25 mouse cellular contexts compared by ENCODE assay signal in the genomic region with DNA sequence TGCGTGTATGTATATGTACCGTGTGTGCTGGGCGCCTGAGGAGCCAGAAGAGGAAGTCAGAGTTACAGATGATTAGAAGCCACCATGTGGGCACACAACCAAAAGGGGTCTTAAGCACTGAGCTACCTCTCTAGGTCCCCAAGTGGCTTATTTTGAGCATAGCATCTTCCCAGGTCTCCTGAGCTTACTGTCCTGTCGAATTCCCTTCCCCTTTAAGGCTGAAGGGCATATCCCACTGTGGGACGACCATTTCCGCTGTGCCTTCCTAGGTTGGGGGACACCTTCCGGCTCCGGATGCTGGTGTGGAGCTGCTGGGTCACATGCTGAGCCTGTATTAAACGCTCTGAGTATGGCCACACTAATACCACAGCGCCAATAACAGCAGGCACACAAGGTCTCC. TPM values are rescaled to one million over a fixed set of nuclear protein-coding genes. Genes with fewer than 3 reads are reported as not detected.
DNase-seq lines count a peak whose midpoint lies in the region; ATAC-seq and TF ChIP-seq lines count a peak whose summit lies in the region.
"Had no signal": no experiment of that assay in that cellular context is flagged by ENCODE, and none has a peak within 500 bp of the region (broad histone marks: within the 10 kb centered on the region; RNA-seq: fewer than 3 reads in every experiment).

No protein-coding gene starts in this region.

- H3K4me3 ChIP-seq in hindbrain, postnatal 0 days (ENCODE audit: low read length): no peak overlapping the region
- no peak overlapping the region for H3K4me3 ChIP-seq in hindbrain, embryonic 16.5 days (ENCODE audit: low read length)
- H3K4me3 ChIP-seq in midbrain, embryonic 11.5 days (ENCODE audit: low read depth, low read length): no peak overlapping the region
- H3K4me3 ChIP-seq in midbrain, embryonic 14.5 days (replicated peaks; ENCODE audit: low read depth, low read length): no peak overlapping the region
- H3K4me3 ChIP-seq: embryonic facial prominence, embryonic 10.5 days; forebrain, embryonic 13.5 days; heart, embryonic 10.5 days; hindbrain, embryonic 10.5 days had no signal

- no peaks in the 10 kb centered on the region for H3K9me3 ChIP-seq in hindbrain, postnatal 0 days (ENCODE audit: low read length)
- no peaks in the 10 kb centered on the region for H3K9me3 ChIP-seq in hindbrain, embryonic 16.5 days (ENCODE audit: control insufficient read depth, low read length)
- no peaks in the 10 kb centered on the region for H3K9me3 ChIP-seq in midbrain, embryonic 11.5 days (ENCODE audit: control insufficient read depth, low read length)
- no peaks in the 10 kb centered on the region for H3K9me3 ChIP-seq in midbrain, embryonic 14.5 days (ENCODE audit: control insufficient read depth, low read length)
- H3K9me3 ChIP-seq: embryonic facial prominence, embryonic 10.5 days; forebrain, embryonic 13.5 days; heart, embryonic 10.5 days; hindbrain, embryonic 10.5 days had no signal

- no peaks in the 10 kb centered on the region for H3K36me3 ChIP-seq in hindbrain, postnatal 0 days (ENCODE audit: insufficient read depth, low read length)
- no peaks in the 10 kb centered on the region for H3K36me3 ChIP-seq in hindbrain, embryonic 16.5 days (ENCODE audit: control insufficient read depth, insufficient read depth, low read length)
- no peaks in the 10 kb centered on the region for H3K36me3 ChIP-seq in midbrain, embryonic 11.5 days (ENCODE audit: control insufficient read depth, insufficient read depth, low read length)
- H3K36me3 ChIP-seq in midbrain, embryonic 14.5 days (ENCODE audit: control insufficient read depth, insufficient read depth, low read length): no peaks in the 10 kb centered on the region
- H3K36me3 ChIP-seq: embryonic facial prominence, embryonic 10.5 days; heart, embryonic 10.5 days; hindbrain, embryonic 10.5 days had no signal

- no peaks in the 10 kb centered on the region for H3K27me3 ChIP-seq in hindbrain, postnatal 0 days (ENCODE audit: insufficient read depth, low read length)
- peaks cover 5% of the 10 kb centered on the region; the same call in 1 of the 2 replicates for H3K27me3 ChIP-seq in hindbrain, embryonic 16.5 days (replicated peaks; ENCODE audit: control insufficient read depth, insufficient read depth, low read length)
- no peaks in the 10 kb centered on the region; the same call in none of the 2 replicates for H3K27me3 ChIP-seq in midbrain, embryonic 11.5 days (ENCODE audit: control insufficient read depth, insufficient read depth, low read length)
- H3K27me3 ChIP-seq in midbrain, embryonic 14.5 days (ENCODE audit: control insufficient read depth, insufficient read depth, low read length): no peaks in the 10 kb centered on the region

- ATAC-seq in hindbrain, postnatal 0 days: no peak
- ATAC-seq in hindbrain, embryonic 16.5 days: no peak
- no peak for ATAC-seq in midbrain, embryonic 11.5 days (ENCODE audit: low FRiP score)
- no peak for ATAC-seq in midbrain, embryonic 14.5 days (ENCODE audit: low FRiP score, low TSS enrichment)
- peak; percentile 45 for ATAC-seq in granulocyte monocyte progenitor cell, adult 5-6 weeks (replicated peaks; ENCODE audit: poor library complexity, severe bottlenecking)
- ATAC-seq: forebrain, embryonic 13.5 days; inflammation-experienced regulatory T-cells, adult 6 months; intestine, postnatal 0 days had no signal

- no peak overlapping the region for H3K4me2 ChIP-seq in hindbrain, postnatal 0 days (ENCODE audit: low read depth, low read length)
- H3K4me2 ChIP-seq in hindbrain, embryonic 16.5 days (ENCODE audit: low read length): no peak overlapping the region
- H3K4me2 ChIP-seq in midbrain, embryonic 11.5 days: no peak overlapping the region
- no peak overlapping the region for H3K4me2 ChIP-seq in midbrain, embryonic 14.5 days (ENCODE audit: low read length)
- H3K4me2 ChIP-seq: forebrain, embryonic 13.5 days; hindbrain, embryonic 14.5 days had no signal

- H3K27ac ChIP-seq in hindbrain, postnatal 0 days: no peak overlapping the region
- H3K27ac ChIP-seq in hindbrain, embryonic 16.5 days (ENCODE audit: low read depth, low read length): no peak overlapping the region
- H3K27ac ChIP-seq in midbrain, embryonic 11.5 days (ENCODE audit: low read depth, low read length): no peak overlapping the region
- no peak overlapping the region for H3K27ac ChIP-seq in midbrain, embryonic 14.5 days (replicated peaks; ENCODE audit: low read depth, low read length)
- H3K27ac ChIP-seq: embryonic facial prominence, embryonic 10.5 days; forebrain, embryonic 13.5 days; heart, embryonic 10.5 days; hindbrain, embryonic 10.5 days; hindbrain, embryonic 14.5 days had no signal

- WGBS in hindbrain, postnatal 0 days: 65% methylated on average over 10 of the region's 10 CpGs
- 67% methylated on average over 10 of the region's 10 CpGs for WGBS in hindbrain, embryonic 16.5 days
- 65% methylated on average over 10 of the region's 10 CpGs for WGBS in midbrain, embryonic 11.5 days
- WGBS in midbrain, embryonic 14.5 days: 71% methylated on average over 10 of the region's 10 CpGs

- peaks cover 12% of the 10 kb centered on the region for H3K4me1 ChIP-seq in hindbrain, postnatal 0 days (ENCODE audit: insufficient read depth, low read length)
- H3K4me1 ChIP-seq in hindbrain, embryonic 16.5 days (ENCODE audit: control insufficient read depth, insufficient read depth, low read depth, low read length): peaks cover 15% of the 10 kb centered on the region
- peaks cover 18% of the 10 kb centered on the region for H3K4me1 ChIP-seq in midbrain, embryonic 11.5 days (ENCODE audit: control insufficient read depth, insufficient read depth, low read length)
- H3K4me1 ChIP-seq in midbrain, embryonic 14.5 days (ENCODE audit: control insufficient read depth, insufficient read depth, low read length): peaks cover 18% of the 10 kb centered on the region

- no peak overlapping the region for H3K9ac ChIP-seq in hindbrain, postnatal 0 days (replicated peaks; ENCODE audit: low read length)
- H3K9ac ChIP-seq in hindbrain, embryonic 16.5 days (ENCODE audit: low read depth, low read length): no peak overlapping the region
- no peak overlapping the region for H3K9ac ChIP-seq in midbrain, embryonic 11.5 days (ENCODE audit: low read length)
- no peak overlapping the region for H3K9ac ChIP-seq in midbrain, embryonic 14.5 days (replicated peaks; ENCODE audit: low read length)
- H3K9ac ChIP-seq: forebrain, embryonic 13.5 days; hindbrain, embryonic 14.5 days had no signal

- DNase-seq in hindbrain, postnatal 0 days (ENCODE audit: low spot score): no peak
- DNase-seq in midbrain, embryonic 11.5 days (ENCODE audit: low spot score, missing footprints): peak; percentile 45
- no peak for DNase-seq in midbrain, embryonic 14.5 days
- DNase-seq in ovary, postnatal 36 days (ENCODE audit: low spot score): no peak
- no peak for DNase-seq in cerebellum, adult 11-12 months
- no peak for DNase-seq in cerebellum, adult 18-20 months
- DNase-seq: adrenal gland, postnatal 25 days; cerebellum, adult 8-10 months; cerebellum, postnatal 14 days; gastrocnemius, postnatal 36 days; heart, adult 18-20 months; heart, postnatal 10 days had no signal

- TF ChIP-seq CTCF in hindbrain, postnatal 0 days (IDR thresholded peaks at IDR 0.05; ENCODE audit: low read depth): peak; percentile 12; the same call in 1 of the 2 replicates

RNA-seq across cellular contexts. Expression of a gene that starts 21.4 kb away (rescaled TPM):
- 1.9 and 4.7 TPM in 2 replicates for total RNA-seq in hindbrain, postnatal 0 days (2014; rRNA removed)
- polyA plus RNA-seq in hindbrain, postnatal 0 days (2015; fragmentation: Nextera tagmentation; extraction: Ambion mirVana): 2.0 and 3.4 TPM in 2 replicates
- polyA plus RNA-seq in hindbrain, embryonic 16.5 days (2015; fragmentation: Nextera tagmentation; extraction: Ambion mirVana): 4.5 and 5.5 TPM in 2 replicates
- polyA plus RNA-seq in midbrain, embryonic 11.5 days (2014; fragmentation: Nextera tagmentation; extraction: Ambion mirVana): 1.7 and 2.4 TPM in 2 replicates
- 2.3 and 3.1 TPM in 2 replicates for polyA plus RNA-seq in midbrain, embryonic 14.5 days (2014; fragmentation: Nextera tagmentation; extraction: Ambion mirVana)
- 1.2 and 6.5 TPM in 2 replicates for total RNA-seq in granulocyte monocyte progenitor cell, adult 5-6 weeks (2014; fragmentation: Nextera tagmentation)
- total RNA-seq in granulocyte monocyte progenitor cell, adult 5-6 weeks (2017): 0.10 and 2.9 TPM in 2 replicates

RNA-seq across cellular contexts. Expression of a gene that starts 34.1 kb away (rescaled TPM):
- 0.31 and 0.58 TPM in 2 replicates for total RNA-seq in hindbrain, postnatal 0 days (2014; rRNA removed)
- 0.09 TPM in 1 of 2 replicates, not detected in the other for polyA plus RNA-seq in hindbrain, postnatal 0 days (2015; fragmentation: Nextera tagmentation; extraction: Ambion mirVana)
- 0.08 TPM in 1 of 2 replicates, not detected in the other for polyA plus RNA-seq in hindbrain, embryonic 16.5 days (2015; fragmentation: Nextera tagmentation; extraction: Ambion mirVana)
- not detected in 2 replicates for polyA plus RNA-seq in midbrain, embryonic 11.5 days (2014; fragmentation: Nextera tagmentation; extraction: Ambion mirVana)
- not detected in 2 replicates for polyA plus RNA-seq in midbrain, embryonic 14.5 days (2014; fragmentation: Nextera tagmentation; extraction: Ambion mirVana)
- total RNA-seq in granulocyte monocyte progenitor cell, adult 5-6 weeks (2014; fragmentation: Nextera tagmentation): not detected in 2 replicates
- total RNA-seq in granulocyte monocyte progenitor cell, adult 5-6 weeks (2017): not detected in 2 replicates
- total RNA-seq: adrenal gland, adult 18-20 months; adrenal gland, postnatal 25 days; gastrocnemius, adult 8-10 months; gastrocnemius, postnatal 36 days; heart, adult 18-20 months; heart, postnatal 10 days had no signal
- polyA plus RNA-seq: embryonic facial prominence, embryonic 10.5 days; embryonic facial prominence, embryonic 14.5 days; forebrain, embryonic 13.5 days; heart, embryonic 10.5 days; heart, embryonic 14.5 days; hindbrain, embryonic 10.5 days; hindbrain, embryonic 14.5 days; inflammation-experienced regulatory T-cells, adult 6 months; intestine, postnatal 0 days had no signal

RNA-seq across cellular contexts. Expression of a gene that starts 45.6 kb away (rescaled TPM):
- total RNA-seq in hindbrain, postnatal 0 days (2014; rRNA removed): 5.6 and 14.6 TPM in 2 replicates
- 45.3 and 50.4 TPM in 2 replicates for polyA plus RNA-seq in hindbrain, postnatal 0 days (2015; fragmentation: Nextera tagmentation; extraction: Ambion mirVana)
- 37.9 and 42.9 TPM in 2 replicates for polyA plus RNA-seq in hindbrain, embryonic 16.5 days (2015; fragmentation: Nextera tagmentation; extraction: Ambion mirVana)
- 346 and 363 TPM in 2 replicates for polyA plus RNA-seq in midbrain, embryonic 11.5 days (2014; fragmentation: Nextera tagmentation; extraction: Ambion mirVana)
- polyA plus RNA-seq in midbrain, embryonic 14.5 days (2014; fragmentation: Nextera tagmentation; extraction: Ambion mirVana): 27.9 and 50.1 TPM in 2 replicates
- total RNA-seq in granulocyte monocyte progenitor cell, adult 5-6 weeks (2014; fragmentation: Nextera tagmentation): 93.9 and 128 TPM in 2 replicates
- 200 and 221 TPM in 2 replicates for total RNA-seq in granulocyte monocyte progenitor cell, adult 5-6 weeks (2017)
